Mouse (Mus musculus): ENCODE results near the gene Mip. TPM values are rescaled to one million over a fixed set of nuclear protein-coding genes. Genes with fewer than 3 reads are reported as not detected.
"Not testable (repeated sequence)": the region's sequence is repeated elsewhere in the genome, so short reads cannot be mapped to it uniquely, and the experiment has no call there.

Gene Mip
- total RNA-seq, 2 experiments from 2014 or later = not detected

DNA sequence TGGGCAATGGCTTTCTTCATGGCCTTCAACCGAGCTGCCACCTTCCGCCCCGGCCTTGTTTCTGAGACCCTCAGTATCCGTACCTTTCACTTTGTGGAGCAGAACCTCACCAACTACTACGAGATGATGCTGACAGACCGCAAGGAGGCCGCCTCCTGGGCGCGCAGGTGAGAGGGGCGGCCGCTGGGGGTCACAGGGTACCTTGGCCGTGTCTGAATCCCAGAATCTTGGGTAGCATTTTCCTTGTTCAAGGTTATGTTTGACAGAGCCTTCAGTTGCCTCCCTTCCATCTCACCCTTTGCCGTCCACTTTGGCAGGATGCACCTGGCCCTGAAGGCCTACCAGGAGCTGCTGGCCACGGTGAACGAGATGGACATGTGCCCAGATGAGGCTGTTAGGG, 18.5 kb downstream of the Mip start:
- ATAC-seq (ENCODE audit: poor library complexity, severe bottlenecking) = no peak

DNA sequence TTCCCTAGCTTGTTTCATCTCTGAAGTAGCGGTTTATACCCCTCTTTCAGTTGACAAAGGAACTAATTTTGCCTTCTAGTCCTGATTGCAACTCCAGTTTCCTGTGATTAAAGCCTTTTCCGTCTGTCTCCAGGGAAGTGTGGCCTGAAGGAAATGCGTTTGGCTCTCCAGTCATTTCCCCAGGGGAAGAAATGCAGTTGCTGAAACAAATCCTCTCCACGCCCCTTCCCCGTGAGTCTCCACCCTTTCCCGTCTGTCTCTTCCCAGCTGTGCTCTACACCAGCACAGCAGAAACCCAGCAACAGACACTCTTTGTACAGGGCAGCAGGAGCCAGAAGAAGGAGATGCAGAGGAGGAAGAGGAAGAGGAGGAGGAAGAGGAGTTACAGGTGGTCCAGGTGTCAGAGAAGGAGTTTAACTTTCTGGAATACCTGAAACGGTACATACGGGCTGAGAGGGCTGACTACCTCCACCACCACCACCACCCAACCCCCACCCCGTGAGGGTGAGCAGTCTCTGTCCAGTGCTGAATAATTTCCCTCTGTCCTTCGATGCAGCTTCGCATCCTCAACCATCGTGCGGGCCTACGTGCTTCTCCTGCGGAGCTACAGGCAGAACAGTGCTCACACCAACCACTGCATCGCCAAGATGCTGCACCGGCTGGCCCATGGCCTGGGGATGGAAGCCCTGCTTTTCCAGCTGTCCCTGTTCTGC, 21.5 kb downstream of the Mip start:
- ATAC-seq (ENCODE audit: poor library complexity, severe bottlenecking) = no peak

DNA sequence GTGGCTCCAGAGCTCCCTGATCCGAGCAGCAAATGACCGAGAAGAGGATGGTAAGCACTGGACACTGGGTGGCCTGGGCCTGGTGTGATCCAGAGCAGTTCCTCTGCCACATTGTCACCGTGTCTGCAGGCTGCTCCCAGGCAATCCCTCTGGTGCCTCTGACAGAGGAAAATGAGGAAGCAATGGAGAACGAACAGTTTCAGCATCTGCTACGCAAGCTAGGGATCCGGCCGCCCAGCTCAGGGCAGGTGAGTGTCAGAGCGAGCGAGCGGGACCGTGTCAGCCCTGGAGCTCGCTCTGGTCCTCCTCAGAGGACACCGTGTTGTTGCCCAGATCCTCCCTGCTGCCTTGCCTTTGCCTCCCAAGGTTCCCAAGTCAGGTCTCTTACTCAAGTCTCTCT, 24.9 kb downstream of the Mip start:
- peak; percentile 18; the same call in 1 of the 2 replicates for ATAC-seq (ENCODE audit: poor library complexity, severe bottlenecking)

DNA sequence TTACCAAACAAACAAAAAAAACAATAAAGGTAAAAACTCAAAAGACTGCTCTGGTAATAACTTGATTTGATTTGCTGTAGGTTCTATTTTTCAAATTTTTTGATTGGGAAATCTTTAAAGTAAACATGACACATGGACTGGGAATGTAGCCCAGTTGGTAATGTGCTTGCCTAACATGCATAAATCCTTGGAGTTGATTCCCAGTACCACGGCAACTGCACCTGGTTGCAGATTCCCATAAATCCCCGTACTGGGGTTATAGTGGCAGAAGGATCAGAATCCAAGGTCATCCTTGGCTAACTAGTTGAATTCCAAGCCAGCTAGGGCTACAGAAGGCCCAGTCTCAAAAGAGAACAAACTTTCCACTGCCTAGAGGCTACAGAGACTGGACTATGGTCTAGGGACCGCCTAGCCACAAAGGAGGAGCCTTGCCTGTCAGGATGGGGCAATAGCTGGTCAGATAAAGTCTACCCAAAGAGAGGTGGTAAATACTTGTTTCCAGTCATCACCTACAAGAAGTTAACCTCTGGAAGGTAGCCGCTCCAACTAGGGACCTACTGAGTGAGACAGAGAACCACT, 28.1 kb downstream of the Mip start, which contains the start of gene Apon:
Gene Apon, plus strand, starts transcription at position 420 of the 579 bp plus-strand sequence.
- ATAC-seq (ENCODE audit: poor library complexity, severe bottlenecking) = no peak

DNA sequence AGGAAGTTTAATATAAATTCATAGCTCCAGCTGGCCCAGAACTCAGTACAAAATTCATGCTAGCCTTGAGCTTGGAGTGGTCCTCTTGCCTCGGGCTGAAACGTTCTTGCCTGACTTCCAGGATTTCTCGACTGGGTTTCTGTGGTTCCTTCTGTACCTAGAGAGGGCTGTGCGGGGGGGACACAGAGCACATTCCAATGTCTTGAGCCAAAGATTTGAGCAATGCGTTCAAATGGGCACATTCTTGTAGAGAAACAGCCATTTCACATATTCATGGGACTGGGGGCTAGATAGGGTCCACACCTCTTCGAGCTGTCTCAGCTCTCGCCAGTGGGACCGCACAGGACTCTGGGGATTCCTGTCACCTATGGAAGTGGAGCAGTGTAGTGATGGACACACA, 30.3 kb downstream of the Mip start:
- no peak for ATAC-seq (ENCODE audit: poor library complexity, severe bottlenecking)

DNA sequence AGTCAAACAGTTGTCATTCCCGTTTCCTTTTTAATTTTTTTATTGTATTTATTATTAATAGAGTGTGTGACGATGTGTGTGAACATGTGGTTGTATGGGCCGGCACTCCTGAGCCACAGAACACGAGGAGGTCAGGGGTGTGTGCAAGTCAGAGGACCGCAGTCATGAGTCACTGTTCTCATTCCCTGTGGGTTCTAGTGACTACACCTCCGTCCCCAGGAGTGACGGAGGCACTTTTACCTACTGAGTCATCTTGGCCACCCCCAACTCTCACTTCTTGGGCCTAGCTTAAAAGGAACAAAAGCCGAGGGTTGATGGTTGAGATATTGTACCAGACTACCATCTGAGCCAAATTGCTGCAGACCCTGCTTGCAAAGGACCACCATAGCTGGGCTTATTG, 30.7 kb downstream of the Mip start:
- ATAC-seq (ENCODE audit: poor library complexity, severe bottlenecking) = no peak

DNA sequence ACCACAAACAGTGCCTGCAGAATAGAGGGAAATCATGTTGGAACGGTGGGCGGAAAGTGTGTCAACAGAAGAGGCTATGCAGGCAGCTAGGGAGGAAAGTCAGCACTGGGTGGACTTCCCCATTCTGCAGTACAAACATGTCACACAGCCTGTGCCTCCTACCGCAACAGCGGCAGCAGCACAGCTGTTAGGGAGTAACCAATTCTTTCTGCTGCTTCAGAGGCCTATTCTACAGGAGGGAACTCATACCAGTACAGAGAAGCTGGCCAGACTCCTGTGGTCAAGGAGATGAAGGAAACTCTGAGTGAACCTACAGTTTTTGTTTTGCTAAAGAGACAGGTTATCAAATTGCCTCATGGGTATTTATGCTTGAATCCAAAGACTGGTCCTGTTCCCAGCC, 33.3 kb downstream of the Mip start:
- peak; percentile 99 for ATAC-seq (ENCODE audit: poor library complexity, severe bottlenecking)

DNA sequence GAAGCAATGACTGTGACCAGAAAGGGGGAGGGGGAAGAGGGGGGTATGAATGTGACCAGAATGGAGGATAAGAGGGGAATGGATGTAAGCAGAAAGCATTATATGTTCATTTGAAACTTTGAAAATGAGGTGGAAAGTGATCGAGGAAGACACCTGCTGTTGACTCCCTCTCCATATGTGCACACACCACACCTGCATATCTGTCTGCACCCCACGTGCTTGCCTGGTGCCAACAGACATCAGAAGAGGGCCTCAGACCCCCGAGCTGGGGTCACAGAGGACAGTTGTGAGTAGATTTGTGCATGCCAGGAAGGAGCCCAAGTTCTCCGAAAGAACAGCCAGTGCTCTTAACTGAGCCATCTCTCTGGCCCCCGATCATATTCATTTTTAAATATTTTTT, 34.3 kb downstream of the Mip start:
- ATAC-seq (ENCODE audit: poor library complexity, severe bottlenecking) = no peak

DNA sequence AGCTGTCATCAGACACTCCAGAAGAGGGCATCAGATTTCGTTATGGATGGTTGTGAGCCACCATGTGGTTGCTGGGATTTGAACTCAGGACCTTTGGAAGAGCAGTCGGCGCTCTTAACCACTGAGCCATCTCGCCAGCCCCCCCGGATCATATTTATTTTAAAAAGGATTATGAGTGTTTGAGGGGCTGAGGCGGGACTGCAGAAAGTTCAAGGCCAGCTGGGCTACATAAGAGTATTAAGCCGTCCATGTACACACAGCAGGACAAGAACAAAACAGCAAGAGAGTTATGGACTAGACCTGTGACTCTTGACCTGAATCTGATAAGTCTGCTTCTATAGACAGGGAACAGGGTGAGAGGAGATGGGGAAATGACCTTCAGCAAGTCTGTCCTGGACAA, 34.7 kb downstream of the Mip start:
- not testable (repeated sequence) for ATAC-seq (ENCODE audit: poor library complexity, severe bottlenecking)

DNA sequence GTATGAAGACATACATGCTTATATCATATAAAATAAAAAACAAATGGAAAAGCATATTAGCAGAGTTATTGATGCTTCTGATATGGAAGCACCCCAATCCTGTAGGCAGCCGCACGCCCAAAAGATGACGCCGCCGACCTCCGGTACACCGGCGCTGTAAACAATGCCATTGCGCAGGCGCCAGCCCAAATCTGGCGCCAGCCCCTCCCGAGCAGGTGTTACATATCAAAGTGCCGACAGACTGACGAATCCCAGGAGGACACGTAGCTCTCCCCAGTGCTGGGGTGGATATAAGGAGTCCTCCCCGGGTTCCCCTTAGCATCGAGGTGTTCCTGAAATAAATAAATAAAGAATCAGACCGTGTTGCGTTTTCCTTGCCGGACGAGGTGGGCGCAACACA, 36.7 kb downstream of the Mip start:
- no peak for ATAC-seq (ENCODE audit: poor library complexity, severe bottlenecking)

DNA sequence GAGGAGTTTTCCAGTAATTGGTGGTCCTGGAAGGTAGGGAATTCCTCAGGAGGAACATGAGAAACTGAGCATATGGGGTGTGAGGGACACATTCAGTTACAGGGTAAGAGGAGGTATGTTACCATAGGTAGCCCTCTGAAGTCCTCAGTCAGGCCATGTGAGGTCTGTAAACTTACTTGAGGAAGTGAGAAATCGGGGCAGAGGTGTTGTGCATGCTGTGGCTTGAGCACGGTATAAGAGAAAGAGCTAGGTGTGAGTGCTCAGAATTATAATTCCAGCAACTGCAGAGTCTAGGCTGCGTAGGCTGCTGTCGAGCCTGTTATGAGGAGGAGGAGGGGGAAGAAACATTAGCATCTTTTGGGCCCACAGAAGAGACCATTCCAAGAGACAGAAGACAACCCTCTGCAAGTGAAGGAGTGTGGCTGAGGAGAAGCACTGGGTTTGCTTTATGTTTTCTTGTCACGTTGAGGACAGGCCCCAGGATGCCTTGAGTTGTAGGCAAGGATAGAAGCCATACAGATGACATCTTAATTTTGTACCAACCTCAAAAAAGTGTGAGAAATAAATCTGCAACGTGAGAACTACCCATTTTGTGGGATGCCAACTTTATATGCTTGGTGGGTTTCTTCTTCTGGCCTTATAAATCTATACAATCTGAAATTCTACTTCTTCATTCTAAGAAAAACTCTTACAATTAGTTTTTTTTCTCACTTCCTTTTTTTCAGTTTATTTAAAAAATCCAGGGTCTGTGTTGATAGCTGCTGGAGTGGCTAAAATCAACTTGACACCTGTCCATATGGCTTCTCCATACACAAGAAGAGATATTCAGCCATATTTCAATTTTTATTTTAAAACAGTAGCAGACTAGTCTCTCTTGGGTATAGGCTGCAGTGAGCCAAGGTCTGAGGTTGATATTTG, 38.0 kb downstream of the Mip start:
- ATAC-seq (ENCODE audit: poor library complexity, severe bottlenecking) = no peak

DNA sequence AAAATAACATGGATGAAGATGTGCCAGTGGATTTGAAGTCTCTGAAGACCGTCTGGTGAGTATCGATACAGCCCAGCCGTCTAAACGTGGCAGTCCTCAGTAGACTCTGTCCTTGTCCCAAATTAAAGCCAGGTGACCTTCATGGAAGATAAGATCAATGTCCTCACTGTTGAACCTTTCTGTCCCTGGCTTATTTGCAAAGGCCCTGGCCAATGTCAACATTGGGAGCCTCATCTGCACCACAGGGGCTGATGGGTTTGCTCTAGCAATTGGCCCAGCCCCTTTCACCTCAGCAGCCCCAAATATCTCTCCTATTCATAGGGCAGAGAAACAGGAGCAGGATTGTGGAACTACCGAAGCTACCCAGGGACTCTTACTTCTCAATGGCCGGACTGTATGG, 42.7 kb downstream of the Mip start, which contains the start of gene Apof:
Gene Apof, plus strand, starts transcription at position 301 of the 400 bp plus-strand sequence.
- no peak for ATAC-seq (ENCODE audit: poor library complexity, severe bottlenecking)

DNA sequence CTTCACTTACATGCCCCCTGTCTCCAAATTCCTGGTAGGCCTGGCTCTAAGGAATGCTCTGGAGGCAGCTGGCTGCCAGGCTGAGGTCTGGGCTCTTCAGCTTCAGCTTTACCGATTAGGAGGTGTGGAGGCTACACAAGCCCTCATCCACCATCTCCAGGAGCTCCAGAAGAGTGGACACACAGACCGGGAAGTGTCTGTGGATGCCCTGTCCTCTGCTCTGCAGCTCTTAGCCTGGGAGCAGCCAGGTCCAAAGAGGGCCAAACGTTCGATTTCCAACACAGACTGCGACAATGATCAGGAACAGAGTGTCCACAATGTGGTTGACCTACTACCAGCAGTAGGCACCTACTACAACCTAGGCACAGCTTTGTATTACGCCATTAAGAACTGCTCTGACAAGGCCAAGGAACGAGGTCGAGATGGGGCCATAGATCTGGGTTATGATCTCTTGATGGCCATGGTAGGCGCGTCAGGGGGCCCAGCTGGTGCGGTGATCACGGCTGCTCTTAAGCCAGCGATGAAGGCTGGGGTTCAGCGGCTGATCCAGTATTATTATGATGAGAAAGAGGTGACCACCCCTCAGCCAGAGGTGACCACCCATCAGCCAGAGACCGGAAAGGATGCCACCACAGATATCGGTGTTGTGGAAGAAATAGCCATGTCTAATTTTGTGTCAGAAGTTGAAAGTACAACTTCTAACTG, 43.7 kb downstream of the Mip start:
- no peak for ATAC-seq (ENCODE audit: poor library complexity, severe bottlenecking)

DNA sequence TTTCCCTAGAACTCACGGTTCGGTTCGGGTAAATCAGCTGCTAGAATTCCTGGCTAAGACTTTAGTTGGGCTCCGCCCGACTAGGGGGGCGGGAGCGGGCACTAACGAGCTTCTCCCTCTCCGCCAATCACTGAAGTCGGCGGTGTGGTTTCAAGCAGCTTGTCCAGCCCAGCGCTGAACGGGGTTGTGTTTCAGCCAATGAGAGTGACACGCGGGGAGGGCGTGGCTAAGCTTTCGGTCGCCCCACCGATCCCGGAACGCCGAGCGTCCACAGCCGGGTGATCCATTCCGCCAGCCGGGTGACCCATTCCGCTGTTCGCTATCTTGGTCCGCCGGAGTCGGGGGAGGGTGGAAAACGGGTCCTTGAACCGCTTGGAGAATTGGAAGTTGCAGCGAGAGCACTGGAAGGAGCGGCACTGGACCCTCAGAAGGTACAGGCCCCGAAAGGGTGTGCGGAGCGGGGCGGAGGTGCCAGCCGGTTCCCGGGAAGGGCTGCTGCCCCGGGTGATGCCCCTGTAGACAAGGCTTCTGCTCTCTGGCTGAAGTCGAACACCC, 44.7 kb downstream of the Mip start, which contains the start of gene Stat2:
Gene Stat2, plus strand, starts transcription at position 273 of the 555 bp plus-strand sequence.
- peak; percentile 99 for ATAC-seq (ENCODE audit: poor library complexity, severe bottlenecking)

DNA sequence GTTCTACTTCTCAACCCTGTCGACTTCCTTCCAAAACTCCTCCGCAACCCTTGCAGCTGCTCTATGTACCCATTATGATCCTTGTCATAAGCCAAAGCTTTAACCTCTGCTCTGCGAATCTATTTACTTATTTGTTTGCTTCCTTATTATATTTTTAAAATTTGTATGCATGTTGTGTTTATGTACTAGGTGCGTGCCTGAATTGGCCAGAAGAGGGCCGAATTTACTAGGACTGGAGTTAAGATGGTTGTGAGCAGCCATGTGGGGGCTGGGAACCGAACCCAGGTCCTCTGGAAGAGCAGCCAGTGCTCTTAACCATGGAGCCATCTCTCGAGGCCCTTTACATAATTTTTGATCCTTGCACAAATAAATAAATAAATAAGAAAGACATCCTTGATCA, 45.2 kb downstream of the Mip start:
- peak; percentile 11 for ATAC-seq (ENCODE audit: poor library complexity, severe bottlenecking)

DNA sequence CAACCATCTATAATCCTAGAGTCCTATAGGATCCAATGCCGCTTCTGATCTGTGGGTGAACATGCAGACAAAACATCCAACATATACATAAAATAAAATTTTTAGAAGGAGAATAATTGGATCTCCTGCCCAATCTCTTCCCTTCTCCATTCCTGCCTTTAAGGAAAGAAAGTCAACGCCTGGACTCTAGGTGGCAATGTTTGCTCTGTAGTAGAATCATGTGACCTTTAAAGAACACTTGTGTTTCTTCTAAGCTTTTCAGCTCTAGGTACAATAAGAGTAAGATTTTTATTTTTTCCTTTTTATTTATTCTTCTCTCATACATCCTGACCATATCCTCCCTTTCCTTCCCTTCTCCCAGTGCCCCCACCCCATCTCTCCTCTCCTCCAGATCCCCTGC, 46.2 kb downstream of the Mip start:
- no peak for ATAC-seq (ENCODE audit: poor library complexity, severe bottlenecking)

DNA sequence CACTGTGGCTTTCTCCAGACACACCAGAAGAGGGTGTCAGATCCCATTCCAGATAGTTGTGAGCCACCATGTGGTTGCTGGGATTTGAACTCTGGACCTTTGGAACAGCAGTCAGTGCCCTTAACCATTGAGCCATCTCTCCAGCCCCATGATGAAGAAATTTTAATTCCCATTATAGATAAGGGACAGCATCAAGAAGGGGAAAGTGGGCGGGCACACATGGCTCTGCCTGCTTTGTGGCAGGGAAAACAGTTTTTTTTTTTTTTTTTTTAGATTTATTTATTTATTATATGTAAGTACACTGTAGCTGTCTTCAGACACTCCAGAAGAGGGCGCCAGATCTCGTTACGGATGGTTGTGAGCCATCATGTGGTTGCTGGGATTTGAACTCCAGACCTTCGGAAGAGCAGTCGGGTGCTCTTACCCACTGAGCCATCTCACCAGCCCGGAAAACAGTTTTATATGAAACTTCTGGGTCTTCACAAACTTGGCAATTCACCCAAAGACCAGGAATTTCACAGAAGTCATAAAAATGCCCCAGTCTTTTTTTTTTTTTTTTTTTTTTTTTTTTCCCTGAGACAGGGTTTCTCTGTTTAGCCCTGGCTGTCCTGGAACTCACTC, 47.3 kb downstream of the Mip start:
- ATAC-seq (ENCODE audit: poor library complexity, severe bottlenecking) = not testable (repeated sequence)

DNA sequence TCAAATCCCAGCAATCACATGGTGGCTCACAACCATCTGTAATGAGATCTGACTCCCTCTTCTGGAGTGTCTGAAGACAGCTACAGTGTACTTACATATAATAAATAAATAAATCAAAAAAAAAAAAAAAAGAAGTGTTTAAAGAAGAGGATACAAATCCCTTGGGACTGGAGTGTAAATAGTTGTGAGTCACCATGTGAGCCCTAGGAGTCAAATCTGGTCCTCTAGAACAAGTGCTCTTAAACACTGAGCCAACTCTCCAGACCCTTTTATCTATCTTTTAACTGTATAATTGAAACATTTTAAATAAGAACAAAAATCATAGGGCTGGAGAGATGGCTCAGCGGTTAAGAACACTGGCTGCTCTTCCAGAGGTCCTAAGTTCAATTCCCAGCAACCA, 49.7 kb downstream of the Mip start:
- ATAC-seq (ENCODE audit: poor library complexity, severe bottlenecking) = not testable (repeated sequence)

DNA sequence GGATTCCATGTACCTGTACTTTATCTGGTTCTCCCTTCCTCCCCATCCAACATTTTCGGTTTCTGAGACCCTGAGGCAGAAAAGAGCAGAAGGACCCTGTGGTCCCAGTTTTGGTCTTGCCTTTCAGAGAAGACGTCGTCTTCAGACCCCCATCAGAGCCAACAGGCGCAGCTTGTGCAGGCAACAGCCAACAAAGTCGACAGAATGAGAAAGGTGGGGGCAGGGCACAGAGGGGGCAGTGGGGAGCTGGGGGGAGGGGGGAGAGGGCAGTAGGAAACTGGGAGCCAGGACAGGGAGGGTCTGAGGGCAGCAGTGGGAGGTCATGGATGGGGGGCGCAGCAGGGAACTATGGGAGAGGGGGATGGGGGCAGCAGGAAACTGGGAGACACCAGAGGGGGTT, 52.5 kb downstream of the Mip start:
- no peak for ATAC-seq (ENCODE audit: poor library complexity, severe bottlenecking)

DNA sequence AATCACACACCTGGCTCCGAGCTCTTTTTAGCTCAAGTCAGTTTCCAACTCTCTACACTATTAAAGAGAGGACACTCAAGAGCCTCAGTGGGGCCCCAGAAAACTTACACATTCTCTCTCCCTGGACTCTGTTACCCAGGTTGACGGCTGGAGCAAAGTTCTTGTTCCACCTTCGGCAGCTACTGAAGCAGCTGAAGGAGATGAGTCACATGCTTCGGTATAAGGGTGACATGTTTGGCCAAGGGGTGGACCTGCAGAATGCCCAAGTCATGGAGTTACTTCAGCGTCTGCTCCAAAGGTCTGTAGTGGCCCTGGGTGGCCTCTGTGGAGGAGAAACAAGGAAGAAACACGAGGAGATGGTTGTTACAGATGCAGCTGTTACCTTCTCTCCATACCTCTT, 55.3 kb downstream of the Mip start:
- ATAC-seq (ENCODE audit: poor library complexity, severe bottlenecking) = no peak
